Mouse (Mus musculus) left cerebral cortex, adult 2 months (tissue): ENCODE measurements around the gene Tshz2. TPM values are rescaled to one million over a fixed set of nuclear protein-coding genes. Genes with fewer than 3 reads are reported as not detected.

Experiments used
- DNase-seq, 2 experiments: peaks; one replicate each; pipeline ENCODE4 v3.0.0; 2021 to 2022; ENCODE audit warnings: low spot score in 2 of 2, mixed read lengths in 1 of 2; ENCODE audit errors: extremely low spot score in 1 of 2
- H3K27ac ChIP-seq: fragments of 200-600 bp; 2 replicates; pipeline ENCODE4 v1.8.1; 2022
- H3K4me3 ChIP-seq: fragments of 200-600 bp; 2 replicates; pipeline ENCODE4 v1.8.1; 2022
- CTCF ChIP-seq: fragments of 200-600 bp; IDR thresholded peaks from 2 replicates; pipeline ENCODE4 v1.8.1; 2022; ENCODE audit warnings: antibody characterized with exemption, mild to moderate bottlenecking, moderate library complexity
- intact Hi-C: fragments of 180-260 bp; cut with DNase I; formaldehyde crosslinking; loops from one replicate; pipeline ENCODE4 v1.15.1; 2025
- total RNA-seq, 2 experiments: library from RNA; stranded (reverse); gene quantifications; 2 replicates each; pipeline ENCODE4 v1.2.3; 2021

Tshz2 gene
- total RNA-seq, 2 experiments from 2014 or later, result 38.2 to 46.1 TPM

DNA sequence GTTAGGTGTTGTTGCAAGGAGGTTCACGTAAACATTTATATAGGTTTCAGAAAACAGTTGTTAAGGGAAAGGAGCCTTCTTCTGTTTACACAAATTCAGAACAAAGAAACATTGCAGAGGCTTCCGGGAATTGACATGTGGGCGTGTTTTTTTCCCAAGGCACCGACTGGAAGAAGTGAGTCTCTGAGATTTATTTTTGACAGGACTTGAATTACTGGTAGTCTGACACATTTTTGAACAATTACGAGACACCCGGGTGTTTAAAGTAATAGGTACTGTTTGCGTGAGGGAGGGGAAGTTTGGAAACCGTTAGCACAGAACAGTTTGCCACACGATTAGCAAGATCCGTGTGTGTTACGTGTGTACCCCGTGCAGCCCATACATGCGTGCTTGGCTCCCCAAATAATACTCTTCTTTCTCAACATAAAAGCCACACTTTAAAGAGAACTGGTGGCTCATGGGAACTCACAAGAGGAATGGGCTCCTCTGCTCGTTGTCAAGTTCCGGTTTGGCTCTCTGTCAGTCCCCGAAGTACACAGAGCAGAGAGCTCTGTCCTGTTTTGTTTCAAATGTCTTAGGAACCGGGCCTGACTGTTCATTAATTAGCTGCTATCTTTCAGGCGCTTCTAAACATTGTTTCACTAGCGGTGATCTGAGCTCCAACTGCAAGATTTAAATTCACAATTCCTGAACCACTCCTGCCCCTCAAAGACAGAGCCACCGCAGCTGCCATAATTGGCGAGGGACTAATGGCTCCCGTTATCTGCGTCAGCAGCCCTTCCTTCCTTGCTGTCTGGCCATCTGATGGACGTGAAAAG lies 91.0 kb downstream of the Tshz2 start:
- no peak for TF ChIP-seq CTCF
- intact Hi-C loops, result no loop called here
- Histone ChIP-seq H3K4me3 (peak overlapping the region; percentile 23), H3K27ac (peak overlapping the region; percentile 12; the same call in 1 of the 2 replicates)
- DNase-seq, result no peak

GRCm38 (mm10) chr2:169728651-169729280 lies 96.0 kb downstream of the Tshz2 start:
- intact Hi-C loops, result no loop called here
- no peak for DNase-seq
- Histone ChIP-seq H3K27ac (no peak overlapping the region), H3K4me3 (no peak overlapping the region)
- TF ChIP-seq CTCF, result no peak

DNA sequence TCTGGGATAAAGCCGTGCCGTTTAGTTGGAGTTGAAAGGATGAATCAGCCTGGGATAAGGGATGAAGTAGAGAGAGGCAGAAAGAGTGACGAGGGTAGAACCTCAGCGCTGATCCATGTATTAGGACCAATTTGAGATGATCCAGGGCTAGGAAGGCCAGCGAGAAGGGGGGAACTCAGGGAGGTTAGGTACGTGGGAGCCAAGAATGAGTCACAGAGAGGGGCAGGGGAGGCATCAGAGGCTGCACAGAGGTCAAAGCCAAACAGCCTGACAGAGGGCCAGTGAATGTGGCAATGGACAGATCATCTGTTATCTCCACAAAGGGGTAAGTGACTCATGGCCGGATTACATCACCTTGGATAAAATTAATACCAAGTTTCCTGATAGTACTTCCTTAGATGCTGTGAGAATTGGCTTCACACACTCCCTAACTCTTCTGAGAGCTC lies 97.8 kb downstream of the Tshz2 start:
- TF ChIP-seq CTCF, result no peak
- DNase-seq, result no peak
- intact Hi-C loops, result no loop called here
- no peak overlapping the region for H3K4me3 ChIP-seq
- H3K27ac ChIP-seq, result no peak overlapping the region

GRCm38 (mm10) chr2:169734053-169734452 lies 101.2 kb downstream of the Tshz2 start:
- Histone ChIP-seq H3K4me3 (no peak overlapping the region), H3K27ac (no peak overlapping the region)
- TF ChIP-seq CTCF, result no peak
- DNase-seq, result no peak
- intact Hi-C loops, result no loop called here

DNA sequence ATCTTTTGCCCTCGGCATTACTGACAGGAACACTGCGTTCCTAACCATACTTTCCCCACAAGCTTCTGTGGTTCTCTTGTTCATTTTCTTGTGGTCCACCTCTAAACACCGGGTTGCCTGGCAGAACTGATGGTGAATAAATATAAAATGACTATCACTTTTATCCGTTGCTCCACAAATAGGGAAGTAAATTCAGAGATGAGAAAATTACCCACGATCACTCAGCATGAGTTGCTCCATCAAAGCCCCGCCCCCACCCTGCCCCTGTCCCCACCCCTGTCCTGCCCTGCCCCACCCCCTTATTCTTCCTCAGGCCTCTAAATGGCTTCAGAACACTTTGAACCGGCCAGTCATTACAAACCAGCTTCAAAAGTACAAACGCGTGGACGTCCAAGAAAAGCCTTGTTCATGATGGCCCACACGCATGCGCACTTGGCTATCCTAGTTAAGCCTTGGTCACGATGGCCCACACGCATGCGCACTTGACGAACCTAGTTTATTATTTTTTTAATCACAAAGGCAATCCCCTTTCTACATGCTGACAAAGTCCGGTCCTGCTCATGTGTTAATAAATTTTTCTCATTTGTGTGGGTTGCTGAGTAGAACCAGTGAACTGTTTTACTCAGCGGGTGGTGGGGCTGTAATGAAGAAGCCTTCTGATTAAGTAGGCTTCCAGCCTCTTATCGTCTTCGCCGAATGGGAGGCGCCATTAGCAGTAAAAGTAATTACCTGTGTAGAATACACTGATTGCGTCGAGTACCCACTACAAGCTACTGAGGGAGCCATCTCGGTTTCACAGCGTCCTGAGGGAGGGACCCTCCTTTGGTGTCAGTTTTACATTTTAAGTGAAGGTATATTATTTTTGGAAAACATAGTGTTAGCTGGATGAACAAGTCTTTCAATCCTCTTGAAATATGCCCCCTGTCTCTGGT lies 102.9 kb downstream of the Tshz2 start:
- no peak overlapping the region for H3K4me3 ChIP-seq
- DNase-seq, result no peak
- intact Hi-C loops, result no loop called here
- no peak overlapping the region for H3K27ac ChIP-seq
- TF ChIP-seq CTCF, result no peak

DNA sequence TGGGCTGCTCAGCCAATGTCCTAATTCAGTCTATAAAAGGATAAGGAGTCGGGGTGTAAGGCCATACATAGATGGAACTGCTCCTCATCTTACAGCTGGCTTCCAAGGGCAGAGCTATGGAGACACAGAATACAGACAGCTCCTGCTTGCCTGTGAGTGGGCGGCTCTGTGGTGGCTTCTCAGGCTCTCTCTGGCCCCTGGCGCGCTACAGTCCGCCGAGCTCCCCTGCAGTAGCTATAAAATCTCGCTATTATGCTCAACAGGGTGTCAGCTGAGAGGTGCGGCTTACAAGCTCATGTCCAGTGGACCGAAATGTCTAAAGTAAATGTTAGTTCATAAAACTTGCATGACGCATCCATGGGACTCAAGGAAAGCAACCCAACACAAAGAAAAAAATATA lies 108.2 kb downstream of the Tshz2 start:
- DNase-seq, result no peak
- intact Hi-C loops, result no loop called here
- Histone ChIP-seq H3K4me3 (no peak overlapping the region), H3K27ac (no peak overlapping the region)
- no peak for TF ChIP-seq CTCF

GRCm38 (mm10) chr2:169742791-169743190 lies 110.0 kb downstream of the Tshz2 start:
- intact Hi-C loops, result no loop called here
- DNase-seq, result no peak
- TF ChIP-seq CTCF, result no peak
- Histone ChIP-seq H3K27ac (no peak overlapping the region), H3K4me3 (no peak overlapping the region)

GRCm38 (mm10) chr2:169743294-169743693 lies 110.5 kb downstream of the Tshz2 start:
- intact Hi-C loops, result no loop called here
- no peak overlapping the region for H3K27ac ChIP-seq
- DNase-seq, result no peak
- TF ChIP-seq CTCF, result no peak
- no peak overlapping the region for H3K4me3 ChIP-seq

DNA sequence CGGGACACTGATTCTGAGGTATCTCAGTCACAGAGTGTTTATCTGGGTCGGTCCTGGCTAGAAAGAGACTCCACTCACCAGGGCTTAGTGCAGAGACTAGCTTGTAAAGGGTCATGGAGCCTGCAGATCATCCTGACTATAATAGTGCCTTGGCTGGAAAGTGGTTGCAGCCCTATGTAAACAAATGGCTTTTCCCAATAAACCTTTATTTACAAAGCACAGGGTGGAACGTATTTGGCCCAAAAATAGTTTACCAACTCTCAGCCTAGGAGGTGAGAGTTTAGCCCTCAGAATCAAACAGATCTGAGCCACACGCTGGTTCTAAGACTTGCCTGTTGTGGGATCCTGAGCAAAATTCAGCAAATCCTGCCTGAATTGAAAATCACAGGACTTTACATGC lies 111.1 kb downstream of the Tshz2 start:
- intact Hi-C loops, result no loop called here
- no peak for TF ChIP-seq CTCF
- DNase-seq, result no peak
- no peak overlapping the region for H3K4me3 ChIP-seq
- no peak overlapping the region for H3K27ac ChIP-seq

DNA sequence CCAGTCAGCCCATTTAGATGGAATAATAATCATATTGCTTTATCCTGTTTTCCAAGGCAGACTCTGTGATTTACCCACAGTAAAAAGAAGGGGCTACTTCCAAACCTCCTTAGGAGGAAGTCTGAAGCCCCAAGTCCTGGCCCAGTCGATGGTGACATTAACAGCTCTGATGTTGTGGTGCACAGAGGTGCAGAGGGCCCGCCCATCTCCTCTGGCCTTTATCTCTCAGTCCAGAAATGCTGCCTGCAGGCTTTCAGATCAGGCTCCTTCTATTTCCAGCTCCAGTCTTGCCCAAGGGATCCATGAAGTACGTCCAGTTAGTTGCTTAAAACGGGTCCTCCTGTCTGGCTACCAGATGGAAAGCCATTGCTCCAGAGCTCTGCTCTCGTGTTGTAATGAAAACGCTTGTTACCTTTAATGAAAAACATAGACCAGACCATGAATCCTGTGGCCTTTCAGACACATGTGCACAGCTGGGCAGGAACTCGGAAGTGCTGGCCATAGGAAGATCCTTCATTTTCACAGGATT lies 114.4 kb downstream of the Tshz2 start:
- no peak overlapping the region for H3K4me3 ChIP-seq
- no peak for TF ChIP-seq CTCF
- intact Hi-C loops, result no loop called here
- no peak overlapping the region for H3K27ac ChIP-seq
- no peak for DNase-seq

GRCm38 (mm10) chr2:169749331-169749945 lies 116.6 kb downstream of the Tshz2 start:
- intact Hi-C loops, result no loop called here
- DNase-seq, result no peak
- H3K27ac ChIP-seq, result no peak overlapping the region
- no peak for TF ChIP-seq CTCF
- H3K4me3 ChIP-seq, result no peak overlapping the region
